Mouse (Mus musculus) ES-E14 (cell line): ENCODE data around the gene Unc45a. TPM values are rescaled to one million over a fixed set of nuclear protein-coding genes. Genes with fewer than 3 reads are reported as not detected.

Experiments
- DNase-seq: peaks from one replicate; pipeline ENCODE4 v3.0.0-alpha.2; 2013; ENCODE audit warnings: low read depth, low spot score
- H3K27ac ChIP-seq: 2 replicates; pipeline ENCODE4 v1.5.1; 2012; ENCODE audit warnings: low read depth, mild to moderate bottlenecking, low read length, moderate library complexity, mixed read lengths; ENCODE audit not compliant: poor library complexity, insufficient read depth, severe bottlenecking
- H3K36me3 ChIP-seq: 2 replicates; pipeline ENCODE4 v1.6.1; 2012; ENCODE audit warnings: mild to moderate bottlenecking, low read length, moderate library complexity, mixed read lengths; ENCODE audit not compliant: control insufficient read depth, poor library complexity, insufficient read depth, severe bottlenecking
- H3K4me1 ChIP-seq, 2 experiments: fragments of 150-350 bp in 1 of 2; sonication (generic) in 1 of 2; 2 replicates each; pipeline ENCODE4 v1.6.1; 2012; ENCODE audit warnings: low read length in 2 of 2, mild to moderate bottlenecking in 1 of 2, mixed read lengths in 1 of 2; ENCODE audit not compliant: control insufficient read depth in 2 of 2, insufficient read depth in 2 of 2, poor library complexity in 1 of 2
- H3K4me3 ChIP-seq, 2 experiments: fragments of 150-350 bp in 1 of 2; sonication (generic) in 1 of 2; 2 replicates each; pipeline ENCODE4 v1.5.1; 2012; ENCODE audit warnings: low read length in 2 of 2, low read depth in 1 of 2, mild to moderate bottlenecking in 1 of 2, mixed read lengths in 1 of 2; ENCODE audit not compliant: insufficient read depth in 1 of 2, poor library complexity in 1 of 2, severe bottlenecking in 1 of 2
- H3K9ac ChIP-seq: 2 replicates; pipeline ENCODE4 v1.6.1; 2012; ENCODE audit warnings: low read depth, mild to moderate bottlenecking, low read length, mixed read lengths; ENCODE audit not compliant: poor library complexity, insufficient read depth, severe bottlenecking
- H3K9me3 ChIP-seq: fragments of 150-350 bp; sonication (generic); 2 replicates; pipeline ENCODE4 v1.6.1; 2012; ENCODE audit warnings: low read depth, mild to moderate bottlenecking, low read length; ENCODE audit not compliant: control insufficient read depth, insufficient read depth
- CHD2 ChIP-seq: IDR thresholded peaks from 2 replicates; pipeline ENCODE4 v1.6.1; 2014; ENCODE audit warnings: mild to moderate bottlenecking, low read depth, low read length, inconsistent platforms
- HCFC1 ChIP-seq: IDR thresholded peaks from 2 replicates; pipeline ENCODE4 v1.6.1; 2012; ENCODE audit warnings: low read length, inconsistent platforms, borderline replicate concordance; ENCODE audit not compliant: insufficient read depth
- MAFK ChIP-seq: IDR thresholded peaks from 2 replicates; pipeline ENCODE4 v1.6.1; 2014; ENCODE audit warnings: mild to moderate bottlenecking, low read depth, low read length, inconsistent platforms; ENCODE audit not compliant: insufficient read depth
- ZC3H11A ChIP-seq: IDR thresholded peaks from 2 replicates; pipeline ENCODE4 v1.6.1; 2012; ENCODE audit warnings: low read depth, mild to moderate bottlenecking, inconsistent platforms, low read length, borderline replicate concordance
- ZNF384 ChIP-seq: IDR thresholded peaks from 2 replicates; pipeline ENCODE4 v1.6.1; 2012; ENCODE audit warnings: low read depth, low read length, inconsistent platforms
- in situ Hi-C, 2 experiments: fragments of 600-800 bp; cut with MboI; formaldehyde crosslinking; loops; one replicate each; pipeline ENCODE4 v1.15.1; 2025; ENCODE audit warnings: low sequenced_read_pairs in 2 of 2, inconsistent platforms in 1 of 2; ENCODE audit not compliant: unreplicated experiment in 2 of 2
- total RNA-seq: library from RNA; depleted of rRNA; stranded (reverse); fragments of 300-350 nt; gene quantifications from 2 replicates; pipeline ENCODE4 v1.2.3, GENCODE M21; 2012

The Unc45a gene
- total RNA-seq, 1 experiment: 54.1 TPM

GRCm38 (mm10) chr7:80298754-80299153, 42.1 kb downstream of the Unc45a start:
- Histone ChIP-seq H3K4me1 (peaks cover 3 to 4% of the 10 kb centered on the region in 2 experiments; a peak in 2 of 4 replicates), H3K4me3 (no peak overlapping the region), H3K36me3 (peaks cover 33% of the 10 kb centered on the region), H3K9ac (no peak overlapping the region), H3K27ac (no peak overlapping the region), H3K9me3 (no peaks in the 10 kb centered on the region)
- in situ Hi-C loops: no loop called here
- DNase-seq: no peak
- no peak for TF ChIP-seq MAFK
- TF ChIP-seq HCFC1: no peak
- no peak for TF ChIP-seq ZNF384
- TF ChIP-seq CHD2: no peak
- TF ChIP-seq ZC3H11A: no peak

GRCm38 (mm10) chr7:80297041-80297440, 43.8 kb downstream of the Unc45a start:
- Histone ChIP-seq H3K36me3 (peaks cover 26% of the 10 kb centered on the region), H3K4me1 (peaks cover 3 to 4% of the 10 kb centered on the region in 2 experiments; a peak in 2 of 4 replicates), H3K9ac (no peak overlapping the region), H3K9me3 (no peaks in the 10 kb centered on the region), H3K4me3 (no peak overlapping the region; a peak in 1 of 4 replicates), H3K27ac (no peak overlapping the region)
- in situ Hi-C loops: no loop called here
- no peak for TF ChIP-seq ZC3H11A
- no peak for TF ChIP-seq MAFK
- no peak for TF ChIP-seq ZNF384
- no peak for TF ChIP-seq CHD2
- TF ChIP-seq HCFC1: no peak
- DNase-seq: no peak

GRCm38 (mm10) chr7:80296462-80296861, 44.3 kb downstream of the Unc45a start:
- Histone ChIP-seq H3K9ac (no peak overlapping the region), H3K27ac (no peak overlapping the region), H3K36me3 (peaks cover 21% of the 10 kb centered on the region), H3K4me1 (peaks cover 3 to 4% of the 10 kb centered on the region in 2 experiments; a peak in 2 of 4 replicates), H3K9me3 (no peaks in the 10 kb centered on the region), H3K4me3 (peak overlapping the region in 1 of 2 experiments; percentile 24; a peak in 1 of 4 replicates)
- no peak for TF ChIP-seq MAFK
- no peak for TF ChIP-seq HCFC1
- no peak for TF ChIP-seq ZNF384
- no peak for TF ChIP-seq CHD2
- no peak for TF ChIP-seq ZC3H11A
- in situ Hi-C loops: no loop called here
- DNase-seq: no peak

- H3K9me3 ChIP-seq: no peaks in the 10 kb centered on the region
- H3K4me1 ChIP-seq: peaks cover 3 to 4% of the 10 kb centered on the region in 2 experiments; a peak in 2 of 4 replicates
- H3K9ac ChIP-seq: peak overlapping the region; percentile 96
- H3K27ac ChIP-seq: peak overlapping the region; percentile 79
- H3K4me3 ChIP-seq: peak overlapping the region; percentile 91 to 99
- in situ Hi-C loops: no loop called here
- peaks cover 18% of the 10 kb centered on the region; the same call in 1 of the 2 replicates for H3K36me3 ChIP-seq
- DNase-seq: peak; percentile 24
- TF ChIP-seq ZC3H11A (no peak), HCFC1 (no peak), MAFK (no peak), ZNF384 (no peak), CHD2 (no peak)
These were observed 45.8 kb downstream of the Unc45a start for GRCm38 (mm10) chr7:80294764-80295648.
